Mouse (Mus musculus) kidney, postnatal 10 days (tissue): ENCODE measurements around the gene Gdf3.
"Not testable (repeated sequence)": the region's sequence is repeated elsewhere in the genome, so short reads cannot be mapped to it uniquely, and the experiment has no call there.

Source experiments
- DNase-seq: peaks from one replicate; pipeline ENCODE4 v3.0.0; 2021; ENCODE audit warnings: mixed read lengths

Gene Gdf3

GRCm38 (mm10) chr6:122604260-122604659 is 5.6 kb downstream of the Gdf3 start:
- no peak for DNase-seq

- no peak for DNase-seq
Measured at GRCm38 (mm10) chr6:122602992-122603322, 6.9 kb downstream of the Gdf3 start.

DNA sequence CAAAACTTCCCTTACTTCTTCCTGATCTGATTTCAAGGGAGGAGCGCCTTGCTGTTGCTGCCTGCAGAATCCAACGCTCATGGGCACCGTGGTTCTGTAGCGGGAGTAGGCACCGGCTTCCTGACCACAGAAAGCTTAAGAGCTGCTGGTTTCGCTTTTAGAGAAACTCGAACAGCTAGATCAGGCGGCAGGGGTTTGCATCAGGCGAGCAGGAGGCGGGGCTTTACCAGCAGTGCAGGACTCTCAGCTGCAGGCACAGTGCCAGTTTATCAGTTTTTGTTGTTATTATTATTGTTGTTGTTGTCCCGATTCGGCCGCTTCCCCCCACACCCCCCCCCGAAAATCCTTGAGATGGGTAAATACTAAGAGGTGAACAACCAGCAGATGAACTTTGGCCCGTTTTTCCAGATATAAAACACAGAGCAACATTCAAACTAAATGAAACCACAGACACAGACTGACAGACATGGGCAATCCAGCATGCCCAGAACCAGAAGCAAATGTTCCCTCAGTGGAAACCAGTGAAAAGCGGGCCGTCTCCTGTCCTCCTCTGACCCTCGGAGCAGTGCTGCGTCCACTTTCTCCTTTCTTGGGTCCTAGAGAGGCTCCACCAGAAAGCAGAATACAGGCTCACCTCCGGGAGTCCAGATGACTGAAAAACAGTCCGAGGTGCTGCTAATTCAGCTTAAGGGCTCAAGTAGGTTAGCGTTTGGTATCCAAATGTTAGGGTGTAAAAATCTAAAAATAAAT is 7.5 kb downstream of the Gdf3 start, which contains the start of gene Apobec1:
Apobec1 (minus strand) TSS at position 203 of the 750 bp plus-strand sequence.
- peak; percentile 85 for DNase-seq

- DNase-seq, result no peak
Measured at GRCm38 (mm10) chr6:122601615-122602014, 8.3 kb downstream of the Gdf3 start.

- no peak for DNase-seq
Measured at GRCm38 (mm10) chr6:122601031-122601430, 8.9 kb downstream of the Gdf3 start.

GRCm38 (mm10) chr6:122600066-122600646 is 9.7 kb downstream of the Gdf3 start:
- no peak for DNase-seq

GRCm38 (mm10) chr6:122599054-122599737 is 10.7 kb downstream of the Gdf3 start:
- no peak for DNase-seq

DNA sequence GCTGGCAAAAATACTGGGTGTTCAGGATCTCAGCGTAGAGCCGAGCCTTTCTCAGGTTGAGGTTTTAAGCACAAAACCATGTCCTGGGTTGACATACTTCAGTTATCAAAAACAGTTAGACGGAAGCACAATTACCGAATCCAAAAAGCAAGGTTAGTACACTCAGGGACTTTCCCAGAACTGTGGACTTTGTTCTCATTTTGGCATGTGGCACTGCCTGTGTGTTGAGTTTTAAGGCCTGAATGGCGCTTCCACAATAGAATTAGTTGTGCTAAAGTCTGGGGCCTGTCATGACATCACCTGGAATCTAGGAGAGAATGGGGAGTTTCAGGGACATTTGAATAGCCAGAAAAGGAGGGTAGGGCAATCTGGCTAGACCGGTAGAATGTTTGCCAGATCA is 11.5 kb downstream of the Gdf3 start:
- DNase-seq, result no peak

GRCm38 (mm10) chr6:122598014-122598413 is 11.9 kb downstream of the Gdf3 start:
- DNase-seq, result no peak

GRCm38 (mm10) chr6:122596608-122597007 is 13.3 kb downstream of the Gdf3 start:
- no peak for DNase-seq

DNA sequence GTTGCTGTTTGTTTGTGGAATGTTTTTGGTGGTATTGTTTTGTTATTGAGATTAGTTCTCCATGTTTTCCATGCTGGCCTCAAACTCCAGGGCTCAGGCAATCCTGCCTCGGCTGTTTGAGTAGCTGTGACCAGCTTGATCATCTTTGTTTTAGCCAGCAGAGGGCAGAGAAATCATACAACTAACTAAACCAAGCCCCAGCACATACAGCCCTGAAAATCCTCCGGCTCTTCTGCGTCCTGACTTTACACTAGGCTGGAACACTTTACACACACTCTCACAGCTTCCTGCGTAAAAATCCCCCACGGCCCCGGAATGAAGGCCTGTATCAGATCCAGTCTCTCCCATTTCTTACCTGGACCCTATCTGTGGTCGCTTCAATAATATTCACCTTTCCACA is 14.2 kb downstream of the Gdf3 start:
- DNase-seq, result peak; percentile 57

GRCm38 (mm10) chr6:122592905-122593304 is 17.0 kb downstream of the Gdf3 start:
- DNase-seq, result no peak

DNA sequence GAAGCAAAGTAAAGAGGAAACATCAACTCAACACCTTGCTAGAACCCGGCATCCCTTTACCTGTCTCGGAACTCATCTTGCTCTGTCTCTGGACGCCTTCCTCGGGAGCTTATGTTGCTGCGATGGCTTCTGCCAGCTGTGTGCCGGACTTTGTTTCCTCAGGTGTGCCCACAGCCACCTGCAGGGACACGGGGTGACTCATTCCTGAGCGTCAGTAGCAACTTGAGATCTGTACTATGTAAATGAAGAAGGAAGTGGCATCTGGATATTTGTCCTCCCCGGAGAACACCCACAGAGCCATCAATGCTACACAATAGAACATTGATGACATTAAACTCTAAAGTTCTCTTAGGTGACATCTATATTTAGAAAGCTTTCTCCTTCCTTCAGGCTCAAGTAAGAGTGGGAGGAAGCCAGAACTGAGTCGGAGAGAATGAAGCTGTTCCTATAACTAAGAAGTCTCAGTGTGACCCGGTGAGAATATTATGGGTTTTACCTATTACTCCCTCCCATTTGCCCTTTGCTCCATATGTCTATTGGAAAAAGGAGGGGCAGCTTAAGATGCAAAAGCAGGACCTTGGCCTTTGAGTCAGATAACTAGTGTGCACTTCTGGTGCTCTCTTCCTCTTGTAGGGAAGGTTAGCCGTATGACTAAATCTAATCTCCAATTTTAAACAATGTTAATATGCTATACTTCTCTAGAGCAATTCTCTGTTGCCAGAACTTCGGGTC is 18.7 kb downstream of the Gdf3 start:
- no peak for DNase-seq

DNA sequence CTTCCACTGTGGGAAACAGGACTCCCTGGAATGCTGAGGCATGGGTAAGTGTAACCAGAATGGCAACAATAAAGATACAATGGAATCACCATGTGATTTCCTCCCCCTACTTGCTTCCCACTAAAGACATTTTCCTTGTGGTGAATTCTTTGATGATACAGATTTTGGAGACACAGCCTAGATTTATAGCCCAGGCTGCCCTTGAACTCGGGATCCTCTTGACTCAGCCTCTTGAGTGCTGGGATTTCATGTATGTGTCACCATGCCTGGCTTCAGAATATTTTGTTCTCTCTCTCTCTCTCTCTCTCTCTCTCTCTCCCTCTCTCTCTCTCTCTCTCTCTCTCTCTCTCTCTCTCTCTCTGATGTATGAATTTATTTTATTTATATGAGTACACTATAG is 30.8 kb downstream of the Gdf3 start:
- DNase-seq, result no peak

DNA sequence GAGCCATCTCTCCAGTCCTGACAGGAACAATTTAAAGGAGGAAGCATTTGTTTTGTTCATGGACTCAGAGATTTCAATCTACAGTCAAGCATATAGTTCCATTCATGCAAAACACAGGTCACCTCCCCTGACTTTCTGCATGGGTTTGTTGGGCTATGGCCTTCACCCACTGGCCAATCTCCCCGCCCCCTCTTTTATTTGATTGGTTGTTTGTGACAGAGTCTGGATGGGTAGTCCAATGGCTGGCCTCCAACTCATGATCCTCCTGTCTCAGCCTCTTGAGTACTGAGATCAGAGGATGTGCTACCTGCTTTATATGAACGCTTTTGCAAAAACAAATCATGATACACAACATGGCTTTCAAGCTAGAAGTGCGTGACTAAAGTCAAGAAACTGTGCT is 32.9 kb downstream of the Gdf3 start:
- DNase-seq, result no peak

GRCm38 (mm10) chr6:122575037-122575436 is 34.9 kb downstream of the Gdf3 start:
- DNase-seq, result not testable (repeated sequence)

DNA sequence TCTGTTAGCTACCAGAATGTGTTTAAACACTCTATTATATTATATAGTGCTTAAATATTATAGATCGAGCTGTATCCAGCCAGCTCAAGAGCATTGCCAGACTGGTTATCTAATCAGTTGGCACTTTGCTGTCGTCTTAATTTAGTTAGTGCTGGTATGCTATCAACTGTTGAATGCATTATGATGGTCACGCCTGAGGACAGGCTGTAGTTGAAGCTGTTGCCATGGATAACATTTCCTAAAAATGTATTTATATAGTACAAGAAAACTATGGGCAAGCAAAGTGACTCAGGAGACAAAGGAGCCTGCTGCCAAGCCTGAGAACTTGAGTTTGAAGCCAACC is 38.3 kb downstream of the Gdf3 start:
- no peak for DNase-seq

- DNase-seq, result no peak
Measured at GRCm38 (mm10) chr6:122570695-122571616, 38.9 kb downstream of the Gdf3 start.

DNA sequence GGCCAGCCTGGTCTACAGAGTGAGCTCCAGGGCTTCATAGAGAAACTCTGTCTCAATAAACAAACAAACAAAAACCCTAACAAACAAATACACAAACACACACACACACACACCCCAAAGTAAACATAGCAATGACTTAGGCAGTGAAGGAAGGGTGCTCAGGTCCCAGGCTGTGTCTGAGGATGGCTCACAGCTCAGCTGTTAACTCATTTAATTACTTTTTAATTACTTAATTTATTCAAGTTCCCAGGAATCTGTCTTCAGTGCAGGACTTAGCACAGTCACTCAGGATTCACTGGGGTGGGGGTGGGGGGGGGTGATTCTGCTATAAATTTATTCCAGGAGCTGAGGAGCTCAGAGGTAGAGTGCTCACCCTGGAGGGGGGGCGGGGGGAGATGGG is 40.1 kb downstream of the Gdf3 start:
- DNase-seq, result no peak

DNA sequence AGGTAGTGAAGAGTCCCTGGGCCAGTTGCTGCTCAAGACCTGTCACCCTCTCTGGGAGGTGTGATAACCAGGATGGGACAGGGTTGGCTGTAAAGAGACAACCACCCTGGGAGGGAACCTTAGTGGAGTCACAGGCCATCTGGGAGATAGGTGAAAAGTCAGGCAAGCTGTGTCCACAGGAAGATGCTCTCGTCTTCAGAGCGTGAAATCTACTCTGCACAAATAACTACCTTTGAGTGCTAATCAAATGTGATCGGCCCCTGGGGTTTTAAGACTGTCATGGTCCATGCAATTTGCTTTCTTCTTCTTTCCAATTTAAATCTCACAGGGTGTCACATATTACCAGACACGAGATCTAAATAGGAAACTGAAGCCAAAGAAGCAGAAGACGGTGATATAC is 40.8 kb downstream of the Gdf3 start:
- DNase-seq, result no peak

- DNase-seq, result no peak
Measured at GRCm38 (mm10) chr6:122565070-122565784, 44.7 kb downstream of the Gdf3 start.

DNA sequence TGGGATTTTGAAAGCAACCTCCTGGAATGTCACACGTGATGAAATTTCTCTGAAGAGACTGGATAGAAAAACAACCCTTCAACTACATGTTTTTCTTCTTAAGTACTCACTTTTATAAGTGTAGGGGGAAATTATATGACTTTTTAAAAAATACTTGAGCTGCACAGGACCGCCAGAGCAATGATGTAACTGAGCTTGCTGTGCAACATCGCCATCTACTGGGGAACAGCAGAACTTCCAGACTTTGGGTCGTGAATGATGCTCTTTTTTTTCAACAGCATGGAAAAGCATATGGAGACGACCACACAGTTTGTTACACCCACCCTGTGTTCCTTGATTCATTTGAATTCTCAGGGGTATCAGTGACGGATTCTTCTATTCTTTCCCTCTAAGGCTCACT is 47.4 kb downstream of the Gdf3 start:
- DNase-seq, result peak; percentile 77
